Mouse (Mus musculus): ENCODE data around the gene Thsd4.

DNA sequence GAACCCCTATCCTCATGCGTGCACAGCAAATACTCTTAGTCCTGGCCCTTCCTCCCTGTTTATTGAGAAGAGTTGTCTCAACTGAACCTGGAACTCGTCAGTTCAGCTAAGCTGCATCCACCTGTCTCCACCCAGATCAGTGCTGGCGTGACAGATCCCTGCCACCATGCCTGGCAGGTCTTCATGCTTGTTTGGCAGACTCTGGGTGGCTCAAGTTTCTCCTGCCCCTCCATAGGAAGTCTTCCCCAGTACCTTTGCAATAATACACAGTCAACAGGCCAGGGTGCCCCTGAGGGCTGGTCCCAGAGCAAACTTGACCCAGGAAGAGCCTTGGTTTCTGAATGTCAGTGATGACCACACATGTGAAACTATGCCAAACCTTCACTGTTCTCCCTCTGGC is 576.6 kb downstream of the Thsd4 start:
- TF ChIP-seq POLR2A (IDR thresholded peaks at IDR 0.05; ENCODE audit: insufficient read length, low read depth) (no peak), MAX (IDR thresholded peaks at IDR 0.05; ENCODE audit: low read depth) (no peak), E2F4 (IDR thresholded peaks at IDR 0.05; ENCODE audit: insufficient read depth) (no peak), CEBPB (IDR thresholded peaks at IDR 0.05; ENCODE audit: insufficient read depth, poor library complexity, severe bottlenecking) (no peak), MYOD1 (IDR thresholded peaks at IDR 0.05; ENCODE audit: control insufficient read depth in 1 of 3, insufficient read length in 2 of 3, low read depth in 2 of 3) (no peak), POLR2AphosphoS2 (IDR thresholded peaks at IDR 0.05; ENCODE audit: insufficient read length, low read depth) (no peak), USF1 (IDR thresholded peaks at IDR 0.05; ENCODE audit: low read depth) (no peak), SRF (IDR thresholded peaks at IDR 0.05; ENCODE audit: control insufficient read depth, insufficient read length, low read depth) (no peak), TCF12 (IDR thresholded peaks at IDR 0.05; ENCODE audit: insufficient read depth, poor library complexity, severe bottlenecking) (no peak), TCF3 (IDR thresholded peaks at IDR 0.05; ENCODE audit: insufficient read length, low read depth) (no peak)

All from myocyte (in vitro differentiated cells).